Mouse (Mus musculus): ENCODE results near the gene Gm21671.
"Not testable (repeated sequence)": the region's sequence is repeated elsewhere in the genome, so short reads cannot be mapped to it uniquely, and the experiment has no call there.

Gm21671 gene

DNA sequence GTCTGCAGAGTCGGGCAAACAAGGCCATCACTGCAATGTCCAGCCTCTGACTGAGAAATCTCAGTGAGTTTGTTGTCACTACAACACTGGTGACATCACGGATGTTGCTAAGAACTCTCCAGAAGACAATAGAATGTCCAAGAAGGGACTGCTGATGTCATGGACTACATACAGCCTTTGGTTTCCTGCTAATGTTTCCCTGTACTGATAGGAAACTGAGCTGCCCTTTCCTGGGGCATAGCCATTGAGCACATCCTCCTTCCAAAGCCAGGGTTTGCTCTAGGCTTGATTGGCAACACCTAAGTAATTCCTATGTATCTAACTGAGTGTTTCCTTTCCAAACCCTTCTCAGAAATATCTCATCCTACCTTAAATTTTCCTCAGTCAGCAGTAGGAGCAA lies at the start of gene Gm21671:
Gene Gm21671, minus strand, starts transcription at position 101 of the 400 bp plus-strand sequence.
- not testable (repeated sequence) for DNase-seq

DNA sequence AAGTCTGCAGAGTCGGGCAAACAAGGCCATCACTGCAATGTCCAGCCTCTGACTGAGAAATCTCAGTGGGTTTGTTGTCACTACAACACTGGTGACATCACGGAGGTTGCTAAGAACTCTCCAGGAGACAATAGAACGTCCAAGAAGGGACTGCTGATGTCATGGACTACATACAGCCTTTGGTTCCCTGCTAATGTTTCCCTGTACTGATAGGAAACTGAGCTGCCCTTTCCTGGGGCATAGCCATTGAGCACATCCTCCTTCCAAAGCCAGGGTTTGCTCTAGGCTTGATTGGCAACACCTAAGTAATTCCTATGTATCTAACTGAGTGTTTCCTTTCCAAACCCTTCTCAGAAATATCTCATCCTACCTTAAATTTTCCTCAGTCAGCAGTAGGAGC lies 34.3 kb upstream of the Gm21671 start, which contains the start of gene Gm21698:
Gene Gm21698, minus strand, starts transcription at position 101 of the 400 bp plus-strand sequence.
- not testable (repeated sequence) for DNase-seq

DNA sequence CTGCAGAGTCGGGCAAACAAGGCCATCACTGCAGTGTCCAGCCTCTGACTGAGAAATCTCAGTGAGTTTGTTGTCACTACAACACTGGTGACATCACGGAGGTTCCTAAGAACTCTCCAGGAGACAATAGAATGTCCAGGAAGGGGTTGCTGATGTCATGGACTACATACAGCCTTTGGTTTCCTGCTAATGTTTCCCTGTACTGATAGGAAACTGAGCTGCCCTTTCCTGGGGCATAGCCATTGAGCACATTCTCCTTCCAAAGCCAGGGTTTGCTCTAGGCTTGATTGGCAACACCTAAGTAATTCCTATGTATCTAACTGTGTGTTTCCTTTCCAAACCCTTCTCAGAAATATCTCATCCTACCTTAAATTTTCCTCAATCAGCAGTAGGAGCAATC lies 18.3 kb upstream of the Gm21671 start, which contains the start of gene Gm21680:
Gene Gm21680, minus strand, starts transcription at position 101 of the 400 bp plus-strand sequence.
- DNase-seq, result not testable (repeated sequence)

DNA sequence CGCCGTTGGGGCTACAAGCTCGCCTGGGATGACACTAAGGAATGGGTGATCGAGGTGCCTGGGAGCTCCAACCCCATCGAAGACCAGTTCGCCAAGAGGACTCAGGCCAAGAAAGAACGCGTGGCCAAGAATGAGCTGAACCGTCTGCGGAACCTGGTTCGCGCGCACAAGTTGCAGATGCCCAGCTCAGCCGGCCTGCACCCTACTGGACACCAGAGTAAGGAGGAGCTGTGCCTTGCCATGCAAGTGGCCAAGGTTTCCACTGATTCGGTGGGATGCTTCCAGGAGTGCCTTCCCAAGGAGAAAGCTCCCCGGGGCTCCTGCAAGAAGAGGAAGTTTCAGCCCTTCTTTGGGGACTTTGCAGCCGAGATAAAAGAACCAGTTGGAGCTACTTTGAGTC lies 2.8 kb upstream of the Gm21671 start:
- peak; percentile 3 to 5 for DNase-seq

DNA sequence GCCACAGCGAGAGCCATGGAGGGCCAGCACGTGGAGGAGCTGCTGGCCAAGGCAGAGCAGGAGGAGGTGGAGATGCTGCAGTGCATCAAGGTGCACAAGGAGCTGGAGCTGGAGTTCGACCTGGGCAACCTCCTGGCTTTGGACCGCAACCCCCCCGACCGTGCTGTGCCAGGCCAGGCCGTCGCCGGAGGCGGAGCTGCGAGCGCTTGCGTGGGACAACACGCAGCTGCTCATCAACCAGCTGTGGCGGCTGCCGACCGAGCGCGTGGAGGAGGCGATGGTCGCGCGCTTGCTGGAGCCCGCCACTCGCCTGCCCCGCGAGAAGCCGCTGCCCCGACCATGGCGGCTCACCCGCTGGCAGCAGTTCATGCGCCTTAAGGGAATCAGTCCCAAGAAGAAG lies 2.4 kb upstream of the Gm21671 start:
- DNase-seq, result peak; percentile 8 to 11

DNA sequence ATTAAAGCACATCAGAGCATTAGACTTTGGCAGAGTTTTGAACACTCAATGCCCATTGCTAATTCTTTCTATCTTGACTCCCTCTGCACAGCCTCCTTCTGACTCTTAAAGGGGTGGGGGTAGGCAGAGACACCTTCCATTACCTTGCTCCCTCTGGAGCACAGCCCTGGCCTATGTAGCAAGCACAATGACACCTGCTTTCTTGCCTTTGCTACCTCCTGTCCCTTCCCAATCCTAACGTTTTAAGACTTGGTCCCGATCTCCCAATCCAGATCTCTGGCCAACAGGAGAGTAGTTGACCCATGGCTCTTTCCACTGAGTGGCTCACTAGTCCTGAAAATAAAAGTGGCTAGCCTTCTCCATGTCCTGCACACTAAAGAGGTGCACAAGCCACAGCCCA lies 8.8 kb downstream of the Gm21671 start:
- DNase-seq, result not testable (repeated sequence)

DNA sequence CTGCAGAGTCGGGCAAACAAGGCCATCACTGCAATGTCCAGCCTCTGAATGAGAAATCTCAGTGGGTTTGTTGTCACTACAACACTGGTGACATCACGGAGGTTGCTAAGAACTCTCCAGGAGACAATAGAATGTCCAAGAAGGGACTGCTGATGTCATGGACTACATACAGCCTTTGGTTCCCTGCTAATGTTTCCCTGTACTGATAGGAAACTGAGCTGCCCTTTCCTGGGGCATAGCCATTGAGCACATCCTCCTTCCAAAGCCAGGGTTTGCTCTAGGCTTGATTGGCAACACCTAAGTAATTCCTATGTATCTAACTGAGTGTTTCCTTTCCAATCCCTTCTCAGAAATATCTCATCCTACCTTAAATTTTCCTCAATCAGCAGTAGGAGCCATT lies 11.9 kb downstream of the Gm21671 start, which contains the start of gene Gm21663:
Gene Gm21663, minus strand, starts transcription at position 101 of the 400 bp plus-strand sequence.
- not testable (repeated sequence) for DNase-seq

All from cerebellum, postnatal 14 days (tissue).